Mouse (Mus musculus) MEL (cell line): ENCODE measurements around the gene Khk.

Experiments
- CTCF ChIP-seq, 3 experiments: IDR thresholded peaks in 2 of 3; conservative IDR thresholded peaks in 1 of 3; 2 replicates each; pipeline ENCODE4 v1.5.1; 2011 to 2012; ENCODE audit warnings: low read length in 3 of 3, low read depth in 2 of 3, mild to moderate bottlenecking in 2 of 3, improper control_type of control experiment in 1 of 3, inconsistent platforms in 1 of 3, mixed read lengths in 1 of 3, moderate library complexity in 1 of 3; ENCODE audit not compliant: control insufficient read depth in 1 of 3, insufficient read depth in 1 of 3, poor library complexity in 1 of 3, severe bottlenecking in 1 of 3
- MEF2A ChIP-seq: IDR thresholded peaks from 2 replicates; pipeline ENCODE4 v1.6.1; 2014; ENCODE audit warnings: low read depth, mild to moderate bottlenecking, inconsistent platforms, low read length, improper control_type of control experiment; ENCODE audit not compliant: poor library complexity, insufficient replicate concordance, severe bottlenecking; ENCODE audit errors: extremely low read depth
- POLR2AphosphoS2 ChIP-seq: IDR thresholded peaks from 2 replicates; pipeline ENCODE4 v1.6.1; 2011; ENCODE audit warnings: low read length, improper control_type of control experiment

- no peak for TF ChIP-seq CTCF (IDR thresholded peaks at IDR 0.05 in 2 of 3, conservative IDR thresholded peaks at IDR 0.05 in 1 of 3; ENCODE audit: control insufficient read depth in 1 of 3, insufficient read depth in 1 of 3, low read depth in 2 of 3, low read length in 3 of 3, poor library complexity in 1 of 3, severe bottlenecking in 1 of 3)
- no peak for TF ChIP-seq POLR2AphosphoS2
- no peak for TF ChIP-seq MEF2A
These were observed 47.2 kb downstream of the Khk start, which contains the start of gene Tcf23 for GRCm38 (mm10) chr5:30968416-30968815.
